Mouse (Mus musculus) forebrain, embryonic 16.5 days (tissue): ENCODE data around the gene Pinlyp. TPM values are rescaled to one million over a fixed set of nuclear protein-coding genes. Genes with fewer than 3 reads are reported as not detected.
"Not testable (repeated sequence)": the region's sequence is repeated elsewhere in the genome, so short reads cannot be mapped to it uniquely, and the experiment has no call there.

Experiments
- ATAC-seq: fragments of 200-750 bp; cut with Nextera tagmentation; 2 replicates; pipeline ENCODE4 v1.8.0; 2017; ENCODE audit warnings: mild to moderate bottlenecking, moderate library complexity
- H3K27ac ChIP-seq: fragments of 300-500 bp; sonication (generic); 2 replicates; pipeline ENCODE4 v1.5.1; 2014; ENCODE audit warnings: low read length, control low read depth
- H3K27me3 ChIP-seq: fragments of 300-500 bp; sonication (generic); replicated peaks from 2 replicates; pipeline ENCODE4 v1.6.1; 2014; ENCODE audit warnings: low read length; ENCODE audit not compliant: control insufficient read depth, insufficient read depth
- H3K36me3 ChIP-seq: fragments of 300-500 bp; sonication (generic); 2 replicates; pipeline ENCODE4 v1.6.1; 2014; ENCODE audit not compliant: control insufficient read depth, insufficient read depth
- H3K4me1 ChIP-seq: fragments of 300-500 bp; sonication (generic); replicated peaks from 2 replicates; pipeline ENCODE4 v1.6.1; 2014; ENCODE audit warnings: low read length; ENCODE audit not compliant: control insufficient read depth, insufficient read depth
- H3K4me2 ChIP-seq: fragments of 300-500 bp; sonication (generic); 2 replicates; pipeline ENCODE4 v1.6.1; 2014; ENCODE audit warnings: mild to moderate bottlenecking, low read length, control low read depth
- H3K4me3 ChIP-seq: fragments of 300-500 bp; sonication (generic); replicated peaks from 2 replicates; pipeline ENCODE4 v1.5.1; 2014; ENCODE audit warnings: mild to moderate bottlenecking, low read length, control low read depth
- H3K9ac ChIP-seq: fragments of 300-500 bp; sonication (generic); replicated peaks from 2 replicates; pipeline ENCODE4 v1.6.1; 2014; ENCODE audit warnings: low read depth, low read length, control low read depth
- H3K9me3 ChIP-seq: fragments of 300-500 bp; sonication (generic); 2 replicates; pipeline ENCODE4 v1.6.1; 2016; ENCODE audit warnings: low read length; ENCODE audit not compliant: control insufficient read depth
- WGBS: fragments of 180-500 bp; shearing (Covaris S2); extraction: QIAGEN DNeasy Blood & Tissue Kit; methylation state at CpG from one replicate; pipeline ENCODE4 v1.1.7; 2014; 5-methylcytosine and 5-hydroxymethylcytosine counted together
- polyA plus RNA-seq: library from polyadenylated mRNA; unstranded; fragments of >200 nt; fragmentation: Nextera tagmentation; extraction: Ambion mirVana; gene quantifications from 2 replicates; pipeline ENCODE4 v1.2.1, GENCODE M21; 2015

Pinlyp gene
- polyA plus RNA-seq, 1 experiment from 2014 or later = not detected

DNA sequence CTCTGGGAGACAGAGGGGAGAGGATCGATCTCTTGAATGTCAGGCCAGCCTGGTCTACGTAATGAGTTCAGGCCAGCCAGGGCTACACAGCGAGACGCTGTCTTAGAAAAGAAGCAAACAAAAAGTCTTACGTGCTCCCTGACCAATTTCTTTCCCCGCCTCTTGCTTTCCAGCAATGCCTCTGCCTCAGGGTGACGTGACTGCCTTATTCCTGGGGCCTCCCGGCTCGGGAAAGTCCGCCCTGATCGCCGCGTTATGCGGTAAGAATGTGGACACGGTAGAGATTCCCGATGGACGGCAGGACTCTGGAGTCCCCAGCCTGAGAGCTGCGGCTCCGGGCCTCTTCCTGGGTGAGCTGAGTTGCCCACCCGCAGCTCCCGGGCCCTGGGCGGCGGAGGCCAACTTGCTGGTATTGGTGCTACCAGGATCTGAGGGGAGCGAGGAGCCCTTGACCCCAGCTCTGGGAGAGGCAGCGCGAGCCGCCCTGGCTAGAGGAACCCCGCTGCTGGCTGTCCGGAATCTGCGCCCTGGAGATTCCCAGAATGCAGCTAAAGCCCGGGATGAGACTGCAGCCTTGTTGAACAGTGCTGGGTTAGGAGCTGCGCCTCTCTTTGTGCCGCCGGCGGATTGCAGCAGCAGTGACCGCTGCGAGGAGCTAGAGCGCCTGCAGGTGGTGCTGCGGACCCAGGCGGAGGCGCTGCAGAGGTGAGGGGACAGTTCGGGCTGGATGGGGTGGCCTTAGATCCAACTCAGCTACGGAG, 14.5 kb downstream of the Pinlyp start:
- Histone ChIP-seq H3K36me3 (peaks cover 4% of the 10 kb centered on the region; the same call in 1 of the 2 replicates), H3K4me3 (peak overlapping the region; percentile 84), H3K9me3 (no peaks in the 10 kb centered on the region), H3K27me3 (no peaks in the 10 kb centered on the region), H3K27ac (peak overlapping the region; percentile 93), H3K4me2 (peak overlapping the region; percentile 73), H3K9ac (peak overlapping the region; percentile 82), H3K4me1 (peaks cover 37% of the 10 kb centered on the region)
- ATAC-seq = peak; percentile 63
- under 1% methylated on average over 43 of the region's 43 CpGs for WGBS

DNA sequence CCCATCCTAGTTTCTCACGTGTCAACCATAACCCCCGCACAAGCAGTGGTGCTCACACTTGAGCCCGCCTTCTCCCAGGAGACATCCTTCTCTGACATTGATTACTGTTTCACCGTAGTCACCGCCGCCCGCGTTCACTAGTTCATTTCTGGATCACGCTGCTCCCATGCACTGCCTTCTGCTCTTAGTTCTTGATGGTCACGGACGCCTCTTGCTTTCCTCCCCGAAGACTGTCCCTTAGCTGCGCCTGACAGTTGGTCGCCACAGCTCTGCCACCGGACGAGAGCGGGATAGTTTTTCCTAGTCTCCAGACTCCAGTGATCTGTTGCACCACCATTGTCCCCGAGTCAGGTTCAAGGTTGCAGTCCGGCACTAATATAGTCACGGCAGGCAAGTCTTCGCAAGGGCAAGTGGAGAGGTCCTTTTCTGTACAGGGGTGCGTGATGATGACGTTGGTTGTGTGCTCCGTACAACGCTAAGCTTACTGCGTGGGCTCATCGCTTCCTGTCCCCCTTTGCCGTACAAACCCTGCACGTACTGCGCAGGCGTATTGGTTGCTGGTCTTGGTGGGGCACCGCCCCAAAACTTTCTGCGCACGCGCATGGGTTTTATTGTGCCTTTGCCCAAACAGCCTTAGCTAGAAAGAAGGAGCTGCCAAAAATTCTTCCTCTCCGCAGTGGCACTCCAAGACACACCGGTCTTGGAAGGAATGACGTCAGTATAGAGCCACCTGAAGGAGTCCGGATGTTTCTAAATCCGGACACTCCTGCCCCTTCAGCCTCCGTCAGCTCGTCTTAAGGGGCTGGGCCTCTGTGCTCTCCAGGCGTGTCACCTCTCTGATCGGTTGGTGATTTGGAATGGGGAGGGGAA, 15.6 kb downstream of the Pinlyp start, which contains the start of gene Irgq:
Irgq (plus strand) TSS at position 628 of the 870 bp plus-strand sequence.
- peak within 1 kb of the TSS; percentile 93 for H3K27ac ChIP-seq
- H3K36me3 ChIP-seq = peaks cover 4% of the 10 kb centered on the region; the same call in 1 of the 2 replicates
- H3K9me3 ChIP-seq = no peaks in the 10 kb centered on the region
- H3K4me3 ChIP-seq = peak within 1 kb of the TSS; percentile 84
- peak within 1 kb of the TSS; percentile 82 for H3K9ac ChIP-seq
- under 1% methylated on average over 44 of the region's 44 CpGs for WGBS
- no peaks in the 10 kb centered on the region for H3K27me3 ChIP-seq
- H3K4me1 ChIP-seq = peaks cover 40% of the 10 kb centered on the region
- ATAC-seq = peak; percentile 95
- peak within 1 kb of the TSS; percentile 73 for H3K4me2 ChIP-seq

DNA sequence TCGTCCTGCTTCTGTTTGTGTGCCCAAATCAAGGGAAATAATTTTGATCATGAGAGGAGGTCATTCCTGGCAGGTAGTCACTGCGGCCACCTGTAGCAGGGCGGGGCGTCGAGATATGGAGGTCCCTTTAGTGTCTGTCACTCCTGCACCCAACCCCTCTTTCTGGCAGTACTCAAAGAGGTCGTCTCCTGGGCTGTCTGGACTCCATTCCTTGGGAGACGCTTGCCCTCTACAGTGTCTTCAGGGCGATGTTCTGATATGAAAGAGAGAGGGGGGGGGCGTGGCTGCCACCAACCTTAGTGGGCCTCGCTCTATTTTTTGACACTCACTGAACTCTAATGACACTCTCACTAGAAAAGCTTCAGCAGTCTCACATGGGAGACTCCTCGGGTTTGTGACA, 16.3 kb downstream of the Pinlyp start:
- ATAC-seq = no peak
- H3K27ac ChIP-seq = peak overlapping the region; percentile 93
- no peaks in the 10 kb centered on the region for H3K36me3 ChIP-seq
- no peaks in the 10 kb centered on the region for H3K9me3 ChIP-seq
- WGBS = 59% methylated on average over 11 of the region's 11 CpGs
- no peaks in the 10 kb centered on the region for H3K27me3 ChIP-seq
- peak overlapping the region; percentile 72 for H3K4me2 ChIP-seq
- H3K4me1 ChIP-seq = peaks cover 38% of the 10 kb centered on the region
- peak overlapping the region; percentile 76 for H3K9ac ChIP-seq
- H3K4me3 ChIP-seq = peak overlapping the region; percentile 84

DNA sequence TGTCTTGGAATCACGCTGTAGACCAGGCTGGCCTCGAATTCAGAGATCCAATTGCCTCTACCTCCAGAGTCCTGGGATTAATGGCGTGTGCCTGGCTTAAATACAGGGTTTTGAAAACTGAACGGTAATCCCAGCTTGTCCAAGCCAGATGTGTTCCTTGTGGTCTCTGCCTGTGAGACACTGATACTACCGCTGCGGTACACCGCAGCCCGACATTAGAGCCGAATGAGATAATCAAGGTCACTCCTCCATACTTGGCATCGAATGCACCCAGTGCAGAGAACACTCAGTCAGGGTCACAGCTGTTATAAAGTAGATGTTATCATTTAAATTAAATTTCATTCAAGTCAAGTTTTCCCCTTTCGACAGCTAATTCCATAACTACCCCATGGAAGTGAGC, 17.1 kb downstream of the Pinlyp start:
- H3K4me3 ChIP-seq = no peak overlapping the region
- no peak overlapping the region for H3K4me2 ChIP-seq
- no peaks in the 10 kb centered on the region for H3K9me3 ChIP-seq
- ATAC-seq = no peak
- H3K36me3 ChIP-seq = no peaks in the 10 kb centered on the region
- WGBS = 92% methylated on average over 11 of the region's 11 CpGs
- no peak overlapping the region for H3K9ac ChIP-seq
- peaks cover 33% of the 10 kb centered on the region for H3K4me1 ChIP-seq
- H3K27ac ChIP-seq = no peak overlapping the region
- H3K27me3 ChIP-seq = no peaks in the 10 kb centered on the region

DNA sequence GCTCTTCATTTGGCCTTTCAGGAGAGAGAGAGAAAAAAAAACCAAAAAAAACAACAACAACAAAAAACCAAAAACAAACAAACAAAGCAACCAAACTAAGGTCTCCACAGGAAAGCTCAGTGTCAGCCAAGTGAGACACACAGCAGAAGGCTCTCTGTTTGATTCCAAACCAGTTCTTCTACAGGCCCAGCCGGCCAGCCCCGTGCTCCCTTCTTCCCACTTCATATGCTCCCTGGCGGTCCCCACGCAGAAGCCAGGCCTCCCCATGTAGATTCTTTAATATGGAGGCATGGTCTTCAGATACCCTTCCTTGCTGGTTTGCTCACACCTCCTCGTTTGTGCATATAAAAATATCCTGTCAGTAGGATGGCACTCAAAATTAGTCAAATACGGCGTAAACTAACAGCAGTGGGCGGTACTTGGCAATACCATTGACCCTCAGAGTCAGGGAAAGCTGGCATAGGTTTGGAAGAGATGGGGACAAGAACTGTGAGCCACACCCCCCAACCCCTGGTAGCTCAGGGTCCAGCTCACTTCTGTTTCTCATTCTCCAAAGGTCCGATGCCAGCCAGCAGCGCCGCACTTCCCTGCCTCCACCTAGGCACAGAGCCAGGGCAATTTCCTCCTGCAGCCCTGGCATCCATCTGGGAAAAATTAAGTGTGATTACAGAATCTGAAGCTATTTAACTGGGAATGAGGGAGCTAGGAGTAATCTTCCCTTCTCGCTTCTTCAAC, 20.1 kb downstream of the Pinlyp start:
- no peak overlapping the region for H3K4me2 ChIP-seq
- no peaks in the 10 kb centered on the region for H3K9me3 ChIP-seq
- no peak for ATAC-seq
- no peaks in the 10 kb centered on the region for H3K27me3 ChIP-seq
- peaks cover 13% of the 10 kb centered on the region for H3K4me1 ChIP-seq
- WGBS = 77% methylated on average over 12 of the region's 12 CpGs
- H3K4me3 ChIP-seq = no peak overlapping the region
- H3K27ac ChIP-seq = peak overlapping the region; percentile 52
- no peak overlapping the region for H3K9ac ChIP-seq
- no peaks in the 10 kb centered on the region for H3K36me3 ChIP-seq

DNA sequence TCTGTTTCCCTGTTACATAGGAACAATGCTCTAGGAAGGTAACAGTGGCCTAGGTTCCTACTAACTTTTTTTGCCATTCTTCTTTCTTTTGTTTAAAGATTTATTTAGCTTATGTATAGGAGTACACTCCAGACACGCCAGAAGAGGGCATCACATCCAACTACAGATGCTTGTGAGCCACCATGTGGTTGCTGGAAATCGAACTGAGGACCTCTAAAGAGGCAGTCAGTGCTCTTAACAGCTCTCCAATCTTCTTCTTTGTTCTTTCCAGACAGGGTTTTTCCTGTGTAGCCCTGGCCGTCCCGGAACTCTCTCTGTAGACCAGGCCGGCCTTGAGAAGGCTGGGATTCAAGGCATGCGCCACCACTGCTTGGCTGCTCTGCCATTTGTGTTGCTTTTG, 20.9 kb downstream of the Pinlyp start:
- no peak overlapping the region for H3K27ac ChIP-seq

DNA sequence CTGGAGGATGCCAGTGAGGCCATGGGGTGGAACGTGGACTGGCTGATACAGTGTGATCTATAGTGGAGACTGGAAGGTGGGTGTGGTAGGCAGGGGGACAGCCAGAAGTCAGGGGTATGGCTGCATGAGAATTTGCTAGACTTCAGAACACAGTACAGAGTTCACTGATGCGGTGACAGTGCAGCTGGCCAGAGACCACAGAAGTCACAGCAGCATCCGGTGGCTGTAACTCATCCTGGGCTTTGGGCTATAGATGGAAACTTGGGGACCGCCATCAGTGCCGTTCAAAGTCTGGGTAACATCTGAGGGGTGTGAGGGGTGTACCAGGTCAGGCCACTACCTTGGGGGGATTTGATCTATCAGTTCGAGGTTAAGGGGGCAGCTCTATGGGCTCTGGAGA, 22.2 kb downstream of the Pinlyp start:
- Histone ChIP-seq H3K4me2 (no peak overlapping the region), H3K9ac (no peak overlapping the region), H3K9me3 (no peaks in the 10 kb centered on the region), H3K27me3 (no peaks in the 10 kb centered on the region), H3K4me1 (peaks cover 6% of the 10 kb centered on the region; the same call in 1 of the 2 replicates), H3K4me3 (no peak overlapping the region), H3K36me3 (0 out of 2 replicates have a peak, but pooled peaks cover under 1% of the 10 kb centered on the region), H3K27ac (no peak overlapping the region)
- WGBS = 90% methylated on average over 6 of the region's 6 CpGs
- no peak for ATAC-seq

More for the DNA sequence above, 20.9 kb downstream of the Pinlyp start:
- Histone ChIP-seq H3K4me3 (no peak overlapping the region), H3K9ac (no peak overlapping the region), H3K4me2 (no peak overlapping the region), H3K36me3 (no peaks in the 10 kb centered on the region), H3K4me1 (peaks cover 13% of the 10 kb centered on the region), H3K27me3 (no peaks in the 10 kb centered on the region), H3K9me3 (no peaks in the 10 kb centered on the region)
- 80% methylated on average over 6 of the region's 6 CpGs for WGBS
- ATAC-seq = no peak

DNA sequence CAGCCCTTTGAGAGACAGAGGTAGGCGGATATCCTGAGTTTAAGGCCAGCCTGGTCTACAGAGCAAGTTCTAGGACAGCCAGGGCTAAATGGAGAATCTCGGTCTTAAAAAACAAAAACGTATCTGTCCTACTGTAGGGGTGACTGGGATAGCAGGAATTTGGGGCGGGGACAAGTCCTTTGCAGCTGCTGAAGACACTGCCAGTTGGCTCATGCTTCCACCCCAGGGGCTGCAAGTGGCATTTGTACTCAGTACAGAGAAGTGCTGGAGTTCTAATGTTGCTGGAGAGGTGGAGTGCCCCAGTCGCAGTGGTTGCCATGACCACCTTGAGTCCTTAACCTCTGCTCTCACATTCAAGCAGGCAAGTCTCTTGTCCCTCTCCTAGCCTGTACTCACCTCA, 23.1 kb downstream of the Pinlyp start:
- Histone ChIP-seq H3K4me2 (no peak overlapping the region), H3K27ac (no peak overlapping the region), H3K4me1 (peaks cover 9% of the 10 kb centered on the region), H3K9me3 (no peaks in the 10 kb centered on the region), H3K4me3 (no peak overlapping the region), H3K27me3 (no peaks in the 10 kb centered on the region), H3K9ac (no peak overlapping the region), H3K36me3 (0 out of 2 replicates have a peak, but pooled peaks cover 3% of the 10 kb centered on the region)
- WGBS = 65% methylated on average over 5 of the region's 5 CpGs
- ATAC-seq = no peak

DNA sequence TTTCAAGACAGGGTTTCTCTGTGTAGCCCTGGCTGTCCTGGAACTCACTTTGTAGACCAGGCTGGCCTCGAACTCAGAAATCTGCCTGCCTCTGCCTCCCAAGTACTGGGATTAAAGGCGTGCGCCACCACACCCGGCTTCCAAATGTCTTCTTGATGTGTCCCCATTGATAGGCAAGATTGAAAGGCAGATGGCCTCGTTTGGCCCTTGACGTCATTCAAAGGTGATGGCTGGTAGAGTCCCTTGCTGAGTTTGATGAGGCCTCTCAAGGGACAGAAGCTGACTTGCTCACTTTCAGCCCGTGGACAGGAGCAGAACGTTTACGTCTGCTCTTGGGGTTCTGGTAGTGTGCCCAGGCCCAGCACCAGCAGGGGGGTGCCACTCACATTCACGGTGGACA, 25.9 kb downstream of the Pinlyp start:
- WGBS = 81% methylated on average over 9 of the region's 10 CpGs
- not testable (repeated sequence) for H3K9ac ChIP-seq, H3K4me2 ChIP-seq, H3K4me1 ChIP-seq, H3K9me3 ChIP-seq, H3K27ac ChIP-seq, ATAC-seq, H3K36me3 ChIP-seq, H3K27me3 ChIP-seq, H3K4me3 ChIP-seq
